Mouse (Mus musculus) left cerebral cortex, postnatal 10 days (tissue): Measurements from ENCODE around the gene Txnip. TPM values are rescaled to one million over a fixed set of nuclear protein-coding genes. Genes with fewer than 3 reads are reported as not detected.

ENCODE experiments used
- DNase-seq, 2 experiments: peaks; one replicate each; pipeline ENCODE4 v3.0.0; 2021 to 2022; ENCODE audit warnings: low spot score in 2 of 2, mixed read lengths in 1 of 2; ENCODE audit errors: extremely low spot score in 1 of 2
- intact Hi-C: fragments of 180-260 bp; cut with DNase I; formaldehyde crosslinking; loops from one replicate; pipeline ENCODE4 v1.15.1; 2025
- total RNA-seq, 2 experiments: library from RNA; stranded (reverse); gene quantifications; 2 replicates each; pipeline ENCODE4 v1.2.3; 2021

The Txnip gene
- total RNA-seq, 2 experiments from 2014 or later = 40.3 to 45.4 TPM

GRCm38 (mm10) chr3:96563267-96563666 is 5.5 kb downstream of the Txnip start:
- no peak for DNase-seq
- intact Hi-C loops = no loop called here

GRCm38 (mm10) chr3:96563911-96564632 is 6.3 kb downstream of the Txnip start:
- intact Hi-C loops = no loop called here
- DNase-seq = no peak

- intact Hi-C loops = no loop called here
- DNase-seq = no peak
Measured at GRCm38 (mm10) chr3:96564633-96565032, 6.9 kb downstream of the Txnip start.

GRCm38 (mm10) chr3:96565105-96565504 is 7.3 kb downstream of the Txnip start:
- DNase-seq = no peak
- intact Hi-C loops = no loop called here

- DNase-seq = no peak
- intact Hi-C loops = no loop called here
Measured at GRCm38 (mm10) chr3:96566661-96567450, 9.1 kb downstream of the Txnip start.

GRCm38 (mm10) chr3:96568605-96569004 is 10.8 kb downstream of the Txnip start:
- no peak for DNase-seq
- intact Hi-C loops = no loop called here

- intact Hi-C loops = no loop called here
Measured at GRCm38 (mm10) chr3:96569506-96569905, 11.7 kb downstream of the Txnip start.

GRCm38 (mm10) chr3:96569966-96570605 is 12.3 kb downstream of the Txnip start:
- no peak for DNase-seq
- intact Hi-C loops = no loop called here

More at GRCm38 (mm10) chr3:96569506-96569905, 11.7 kb downstream of the Txnip start:
- DNase-seq = no peak

GRCm38 (mm10) chr3:96570643-96571042 is 12.9 kb downstream of the Txnip start:
- intact Hi-C loops = no loop called here
- no peak for DNase-seq

- no peak for DNase-seq
- intact Hi-C loops = no loop called here
Measured at GRCm38 (mm10) chr3:96571336-96571735, 13.6 kb downstream of the Txnip start.

- no peak for DNase-seq
- intact Hi-C loops = no loop called here
Measured at GRCm38 (mm10) chr3:96571896-96572698, 14.3 kb downstream of the Txnip start.

- no peak for DNase-seq
- intact Hi-C loops = no loop called here
Measured at GRCm38 (mm10) chr3:96573611-96574511, 16.1 kb downstream of the Txnip start.

- no peak for DNase-seq
- intact Hi-C loops = no loop called here
Measured at GRCm38 (mm10) chr3:96575272-96575984, 17.7 kb downstream of the Txnip start.

- intact Hi-C loops = loop anchor here (1.0 kb wide), 1 partner anchor 25 kb away; no protein-coding TSS in a partner anchor
- peak in 1 of 2 experiments; percentile 78 for DNase-seq
Measured at GRCm38 (mm10) chr3:96576005-96576658, 18.4 kb downstream of the Txnip start.

- peak; percentile 90 to 92 for DNase-seq
- intact Hi-C loops = loop anchor here (1.0 kb wide), 1 partner anchor 26 kb away; no protein-coding TSS in a partner anchor
Measured at GRCm38 (mm10) chr3:96576690-96577541, 19.2 kb downstream of the Txnip start, which contains the start of gene Gm16253. Gene Gm16253 (plus strand): TSS chr3:96576984.

GRCm38 (mm10) chr3:96577566-96577965 is 19.8 kb downstream of the Txnip start:
- intact Hi-C loops = no loop called here
- DNase-seq = no peak
